Mouse (Mus musculus) CH12.LX (cell line): ENCODE data around the gene Proser2. TPM values are rescaled to one million over a fixed set of nuclear protein-coding genes. Genes with fewer than 3 reads are reported as not detected.

ENCODE experiments used
- DNase-seq: peaks from one replicate; pipeline ENCODE4 v3.0.0-alpha.2; 2013; ENCODE audit errors: extremely low read depth
- H3K27ac ChIP-seq: 2 replicates; pipeline ENCODE4 v1.5.1; 2012; ENCODE audit warnings: low read depth, mild to moderate bottlenecking, control low read depth, moderate library complexity; ENCODE audit not compliant: insufficient read depth
- H3K27me3 ChIP-seq: replicated peaks from 2 replicates; pipeline ENCODE3; 2012; ENCODE audit warnings: inconsistent platforms
- H3K36me3 ChIP-seq, 2 experiments: replicated peaks in 1 of 2; 2 replicates each; pipeline versions ENCODE3 to v1.6.1; 2012; ENCODE audit warnings: inconsistent platforms in 1 of 2, low read length in 1 of 2, mild to moderate bottlenecking in 1 of 2, mixed read lengths in 1 of 2, moderate library complexity in 1 of 2; ENCODE audit not compliant: control insufficient read depth in 1 of 2, insufficient read depth in 1 of 2
- H3K4me1 ChIP-seq, 2 experiments: 2 replicates each; pipeline ENCODE4 v1.6.1; 2012; ENCODE audit warnings: inconsistent platforms in 1 of 2, moderate library complexity in 1 of 2; ENCODE audit not compliant: insufficient read depth in 2 of 2, control insufficient read depth in 1 of 2
- H3K4me2 ChIP-seq: 2 replicates; pipeline ENCODE4 v1.6.1; 2012; ENCODE audit warnings: low read depth, mild to moderate bottlenecking, control low read depth; ENCODE audit not compliant: poor library complexity, insufficient read depth, severe bottlenecking
- H3K4me3 ChIP-seq, 3 experiments: fragments of 150-350 bp in 1 of 3; sonication (generic) in 1 of 3; replicated peaks in 1 of 3; 2 replicates each; pipeline versions ENCODE3 to v1.5.1; 2011 to 2012; ENCODE audit warnings: low read depth in 2 of 3, low read length in 2 of 3, mild to moderate bottlenecking in 2 of 3, moderate library complexity in 2 of 3, control low read depth in 1 of 3, improper control_type of control experiment in 1 of 3, inconsistent platforms in 1 of 3, mixed read lengths in 1 of 3; ENCODE audit not compliant: poor library complexity in 1 of 3
- H3K79me2 ChIP-seq: replicated peaks from 2 replicates; pipeline ENCODE4 v1.6.1; 2012; ENCODE audit warnings: mild to moderate bottlenecking, moderate library complexity; ENCODE audit not compliant: control insufficient read depth, poor library complexity, insufficient read depth, severe bottlenecking; ENCODE audit errors: extremely low read depth
- H3K9ac ChIP-seq: 2 replicates; pipeline ENCODE4 v1.6.1; 2012; ENCODE audit warnings: low read depth, mild to moderate bottlenecking, control low read depth, moderate library complexity; ENCODE audit not compliant: insufficient read depth
- H3K9me3 ChIP-seq: replicated peaks from 2 replicates; pipeline ENCODE3; 2012; ENCODE audit warnings: low read length, inconsistent platforms, mixed read lengths
- CHD2 ChIP-seq: IDR thresholded peaks from 2 replicates; pipeline ENCODE4 v1.6.1; 2011; ENCODE audit warnings: low read length, improper control_type of control experiment
- CTCF ChIP-seq, 2 experiments: IDR thresholded peaks in 1 of 2; conservative IDR thresholded peaks in 1 of 2; 2 replicates each; pipeline ENCODE4 v1.5.1; 2011 to 2012; ENCODE audit warnings: low read depth in 2 of 2, low read length in 2 of 2, improper control_type of control experiment in 1 of 2, inconsistent platforms in 1 of 2, mild to moderate bottlenecking in 1 of 2, moderate library complexity in 1 of 2
- EP300 ChIP-seq: IDR thresholded peaks from 2 replicates; pipeline ENCODE4 v1.6.1; 2011; ENCODE audit warnings: low read length, improper control_type of control experiment
- GABPA ChIP-seq: IDR thresholded peaks from 2 replicates; pipeline ENCODE4 v1.6.1; 2012; ENCODE audit warnings: low read depth, low read length, improper control_type of control experiment, inconsistent platforms; ENCODE audit not compliant: insufficient replicate concordance
- MAFK ChIP-seq: IDR thresholded peaks from 2 replicates; pipeline ENCODE4 v1.6.1; 2011; ENCODE audit warnings: low read length, improper control_type of control experiment; ENCODE audit not compliant: insufficient replicate concordance
- MAX ChIP-seq: IDR thresholded peaks from 2 replicates; pipeline ENCODE4 v1.6.1; 2011; ENCODE audit warnings: low read length, improper control_type of control experiment
- MYC ChIP-seq: IDR thresholded peaks from 2 replicates; pipeline ENCODE4 v1.6.1; 2011; ENCODE audit warnings: low read depth, mild to moderate bottlenecking, improper control_type of control experiment, low read length
- NELFE ChIP-seq: IDR thresholded peaks from 2 replicates; pipeline ENCODE4 v1.6.1; 2011; ENCODE audit warnings: low read depth, low read length, improper control_type of control experiment
- PAX5 ChIP-seq: IDR thresholded peaks from 2 replicates; pipeline ENCODE4 v1.6.1; 2012; ENCODE audit warnings: low read length, inconsistent platforms, mixed read lengths
- POLR2A ChIP-seq: IDR thresholded peaks from 2 replicates; pipeline ENCODE4 v1.6.1; 2011; ENCODE audit warnings: low read depth, mild to moderate bottlenecking, improper control_type of control experiment, low read length
- RAD21 ChIP-seq: IDR thresholded peaks from 2 replicates; pipeline ENCODE4 v1.6.1; 2011; ENCODE audit warnings: low read depth, mild to moderate bottlenecking, low read length, improper control_type of control experiment, moderate library complexity
- RCOR1 ChIP-seq: conservative IDR thresholded peaks from 2 replicates; pipeline ENCODE4 v1.6.1; 2012; ENCODE audit warnings: low read depth, mild to moderate bottlenecking, inconsistent platforms, low read length, improper control_type of control experiment
- TBP ChIP-seq: conservative IDR thresholded peaks from 2 replicates; pipeline ENCODE4 v1.6.1; 2011; ENCODE audit warnings: low read depth, low read length, improper control_type of control experiment
- TCF12 ChIP-seq: IDR thresholded peaks from 2 replicates; pipeline ENCODE4 v1.6.1; 2014; ENCODE audit warnings: low read depth, mild to moderate bottlenecking, inconsistent platforms, low read length, improper control_type of control experiment
- UBTF ChIP-seq: IDR thresholded peaks from 2 replicates; pipeline ENCODE4 v1.6.1; 2012; ENCODE audit warnings: low read depth, mild to moderate bottlenecking, inconsistent platforms, low read length, improper control_type of control experiment, moderate library complexity
- USF2 ChIP-seq: conservative IDR thresholded peaks from 2 replicates; pipeline ENCODE4 v1.6.1; 2011; ENCODE audit warnings: low read depth, low read length, improper control_type of control experiment
- ZC3H11A ChIP-seq: IDR thresholded peaks from 2 replicates; pipeline ENCODE4 v1.6.1; 2012; ENCODE audit warnings: low read depth, mild to moderate bottlenecking, inconsistent platforms, low read length, improper control_type of control experiment
- dilution Hi-C: fragments of 300-500 bp; cut with MboI; formaldehyde crosslinking; loops from 2 replicates; pipeline ENCODE4 v1.14.3; 2020; ENCODE audit warnings: low sequenced_read_pairs; ENCODE audit not compliant: extremely low pct_unique_long_range_greater_than_20kb, extremely low pct_ligation_motif_present
- in situ Hi-C: fragments of 300-500 bp; cut with MboI; formaldehyde crosslinking; loops from 3 replicates; pipeline ENCODE4 v1.14.3; 2019; ENCODE audit warnings: low sequenced_read_pairs, low pct_ligation_motif_present, low pct_unique_long_range_greater_than_20kb, mixed read lengths
- polyA plus RNA-seq: library from polyadenylated mRNA; unstranded; fragments of >175 nt; gene quantifications from 2 replicates; pipeline ENCODE4 v1.2.1, GENCODE M21; 2012; ENCODE audit warnings: low read depth; ENCODE audit not compliant: insufficient read length
- total RNA-seq, 2 experiments: library from RNA; depleted of rRNA; stranded (reverse); fragments of 300-350 nt in 1 of 2; fragments of >200 nt in 1 of 2; gene quantifications; 2 replicates each; pipeline ENCODE4 v1.2.3; 2012 to 2014

Proser2 gene
- total and polyA plus RNA-seq, 3 experiments, result 0.29 to 2.1 TPM; not detected in 1

DNA sequence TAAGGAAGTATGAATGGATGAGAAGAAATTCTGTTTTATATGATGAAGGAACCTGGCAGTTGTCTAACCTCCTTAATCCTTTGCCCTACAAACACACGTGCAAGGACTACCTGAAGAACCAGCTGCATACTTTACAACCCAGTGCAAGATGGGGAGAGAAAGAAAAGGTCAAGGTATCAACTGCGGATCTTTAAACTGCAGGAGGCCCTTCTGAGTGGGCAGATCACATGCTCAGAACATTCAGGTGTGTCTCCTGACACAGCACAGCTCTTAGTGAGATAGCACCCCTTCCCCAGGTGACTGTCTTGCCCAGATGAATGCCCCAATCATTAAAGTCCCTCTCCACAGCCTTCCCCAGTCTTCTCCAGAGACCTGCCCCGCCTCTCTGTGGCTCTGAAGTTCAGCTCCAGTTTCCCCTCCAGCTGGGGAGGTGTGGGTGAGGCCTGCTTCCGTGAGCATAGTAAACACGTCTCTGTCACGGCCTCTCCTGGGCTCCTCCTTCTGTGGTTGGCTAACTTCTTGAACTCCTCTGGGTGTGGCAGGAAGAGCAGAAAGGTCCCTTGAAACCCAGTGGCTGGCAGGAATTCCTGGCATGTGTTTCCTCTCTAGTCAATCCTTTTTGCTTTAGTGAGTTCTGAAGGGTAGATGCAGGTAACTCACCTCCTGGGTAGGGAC, 32.5 kb upstream of the Proser2 start:
- no peak overlapping the region for H3K4me3 ChIP-seq
- TF ChIP-seq PAX5 (no peak), UBTF (no peak), RCOR1 (no peak), MAX (no peak), ZC3H11A (no peak), USF2 (no peak), TCF12 (no peak), RAD21 (no peak), GABPA (no peak), NELFE (no peak), EP300 (no peak), MAFK (no peak), POLR2A (no peak), MYC (no peak), CTCF (conservative IDR thresholded peaks at IDR 0.05 in 1 of 2, IDR thresholded peaks at IDR 0.05 in 1 of 2; ENCODE audit: low read depth in 2 of 2, low read length in 2 of 2) (no peak), CHD2 (no peak), TBP (no peak)
- TF ChIP-seq, all 38 proteins: peak for 0
- H3K4me1 ChIP-seq, result peaks cover 2 to 18% of the 10 kb centered on the region in 2 experiments; a peak in 1 of 4 replicates
- no peaks in the 10 kb centered on the region for H3K36me3 ChIP-seq
- no peaks in the 10 kb centered on the region for H3K79me2 ChIP-seq
- DNase-seq, result no peak
- dilution Hi-C loops, result no loop called here
- no peak overlapping the region for H3K9ac ChIP-seq
- peaks cover 2% of the 10 kb centered on the region for H3K27me3 ChIP-seq
- in situ Hi-C loops, result loop anchor here (10.0 to 25.0 kb wide), 2 partner anchors 168 to 1075 kb away; no protein-coding TSS in a partner anchor
- H3K9me3 ChIP-seq, result no peaks in the 10 kb centered on the region
- no peak overlapping the region for H3K27ac ChIP-seq
- no peak overlapping the region for H3K4me2 ChIP-seq

DNA sequence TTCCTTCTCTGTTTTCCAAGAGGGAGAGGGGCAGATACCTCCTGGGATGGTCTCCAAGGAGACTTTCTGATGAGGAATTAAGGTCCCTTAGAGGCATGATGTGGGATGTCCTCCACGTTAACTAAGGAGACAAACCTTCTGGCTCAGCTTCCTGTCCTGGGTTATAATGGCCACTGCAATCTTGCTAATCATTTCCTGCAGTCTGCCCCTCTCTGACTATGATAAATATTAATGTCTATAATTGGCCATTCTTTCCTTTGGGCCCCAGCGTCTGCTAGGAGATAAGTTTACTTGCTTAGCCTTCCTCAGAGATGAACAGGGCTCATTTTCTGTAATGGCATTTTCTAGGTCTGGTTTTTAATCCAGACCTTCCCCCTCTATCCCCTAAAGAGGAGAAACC, 29.7 kb upstream of the Proser2 start:
- no peak overlapping the region for H3K4me3 ChIP-seq
- no peaks in the 10 kb centered on the region for H3K79me2 ChIP-seq
- peaks cover 0 to 15% of the 10 kb centered on the region in 2 experiments; a peak in 1 of 4 replicates for H3K4me1 ChIP-seq
- no peak for DNase-seq
- H3K27me3 ChIP-seq, result peaks cover 2% of the 10 kb centered on the region
- H3K4me2 ChIP-seq, result no peak overlapping the region
- dilution Hi-C loops (no loop called here), in situ Hi-C loops (loop anchor here (10.0 to 25.0 kb wide), 2 partner anchors 165 to 1072 kb away; no protein-coding TSS in a partner anchor)
- no peak overlapping the region for H3K27ac ChIP-seq
- no peak overlapping the region for H3K9ac ChIP-seq
- H3K9me3 ChIP-seq, result no peaks in the 10 kb centered on the region
- TF ChIP-seq NELFE, result no peak
- TF ChIP-seq CTCF (conservative IDR thresholded peaks at IDR 0.05 in 1 of 2, IDR thresholded peaks at IDR 0.05 in 1 of 2; ENCODE audit: low read depth in 2 of 2, low read length in 2 of 2), result no peak
- no peak for TF ChIP-seq ZC3H11A
- TF ChIP-seq MAX, result no peak
- H3K36me3 ChIP-seq, result no peaks in the 10 kb centered on the region
